Comparison of ENCODE assay signal across 8 mouse cellular contexts in the genomic region with DNA sequence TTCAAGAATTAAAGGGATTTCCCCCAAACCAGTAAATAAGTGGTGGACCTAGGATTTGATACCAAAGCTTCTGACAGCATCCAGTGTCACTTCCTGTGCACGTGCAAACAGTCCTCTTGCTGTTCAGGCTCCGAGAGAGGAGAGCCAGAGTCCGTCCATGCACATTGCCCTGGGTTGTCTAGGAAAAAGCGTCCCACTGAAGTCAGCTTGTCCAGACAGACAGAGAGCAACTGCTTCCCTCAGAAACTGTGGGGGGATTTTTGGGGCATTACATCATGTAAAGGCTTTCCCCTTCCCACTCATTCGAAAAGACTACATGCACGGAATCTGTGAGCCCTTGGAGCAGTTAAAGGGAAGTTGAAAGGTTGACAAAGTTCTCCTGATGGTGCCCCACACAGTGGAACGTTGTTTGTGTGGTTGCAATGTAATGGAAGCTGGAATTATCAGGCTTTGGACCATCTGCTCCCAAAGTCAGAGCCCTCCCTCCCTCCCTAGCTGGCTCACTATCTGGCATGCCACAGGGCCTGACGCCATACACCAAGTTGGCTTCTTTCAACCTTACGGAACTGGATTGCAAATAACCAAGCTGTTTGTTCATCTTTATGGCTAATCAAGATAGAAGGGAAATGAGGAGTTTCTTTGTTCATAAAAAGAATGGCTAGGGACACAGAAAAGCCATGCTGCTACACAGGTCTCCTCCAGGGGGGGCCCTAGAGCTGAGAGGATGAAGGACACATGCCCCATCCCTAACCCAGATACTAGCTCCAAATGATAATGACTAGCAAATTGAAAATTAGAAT. TPM values are rescaled to one million over a fixed set of nuclear protein-coding genes. Genes with fewer than 3 reads are reported as not detected.
A peak's percentile ranks its signal among the peaks of the same experiment; 100 is the strongest.
DNase-seq lines count a peak whose midpoint lies in the region; ATAC-seq and TF ChIP-seq lines count a peak whose summit lies in the region.

No protein-coding gene starts in this region.

- ATAC-seq in hindbrain, embryonic 11.5 days (ENCODE audit: low FRiP score): no peak
- ATAC-seq in hindbrain, embryonic 13.5 days (ENCODE audit: low FRiP score): no peak
- 0 out of 2 replicates have a peak, but pooled peaks have one; percentile 33 for ATAC-seq in intestine, embryonic 14.5 days (replicated peaks; ENCODE audit: low FRiP score, low TSS enrichment, low read depth)

- H3K27ac ChIP-seq in hindbrain, embryonic 11.5 days (ENCODE audit: low read depth, low read length): no peak overlapping the region
- no peak overlapping the region for H3K27ac ChIP-seq in hindbrain, embryonic 13.5 days
- H3K27ac ChIP-seq in ES-E14 (ENCODE audit: insufficient read depth, low read depth, low read length, poor library complexity, severe bottlenecking): no peak overlapping the region
- peak overlapping the region; percentile 4 for H3K27ac ChIP-seq in intestine, embryonic 14.5 days (ENCODE audit: low read depth)

- no peaks in the 10 kb centered on the region for H3K36me3 ChIP-seq in hindbrain, embryonic 11.5 days (ENCODE audit: control insufficient read depth, insufficient read depth, low read length)
- H3K36me3 ChIP-seq in hindbrain, embryonic 13.5 days: no peaks in the 10 kb centered on the region
- no peaks in the 10 kb centered on the region for H3K36me3 ChIP-seq in ES-E14 (ENCODE audit: control insufficient read depth, insufficient read depth, low read length, poor library complexity, severe bottlenecking)
- 0 out of 2 replicates have a peak, but pooled peaks cover 3% of the 10 kb centered on the region for H3K36me3 ChIP-seq in intestine, embryonic 14.5 days (ENCODE audit: control insufficient read depth, insufficient read depth, low read length)

- no peaks in the 10 kb centered on the region for H3K4me1 ChIP-seq in hindbrain, embryonic 11.5 days (replicated peaks; ENCODE audit: control insufficient read depth, insufficient read depth, low read length)
- no peaks in the 10 kb centered on the region for H3K4me1 ChIP-seq in hindbrain, embryonic 13.5 days (replicated peaks)
- H3K4me1 ChIP-seq in ES-E14 (ENCODE audit: control insufficient read depth in 2 of 2, insufficient read depth in 2 of 2, low read length in 2 of 2, poor library complexity in 1 of 2): no peaks in the 10 kb centered on the region
- H3K4me1 ChIP-seq in intestine, embryonic 14.5 days (replicated peaks; ENCODE audit: control insufficient read depth, insufficient read depth, low read length): peaks cover 34% of the 10 kb centered on the region

- WGBS in hindbrain, embryonic 11.5 days: 69% methylated on average over 9 of the region's 9 CpGs
- 64% methylated on average over 9 of the region's 9 CpGs for WGBS in hindbrain, embryonic 13.5 days
- WGBS in intestine, embryonic 14.5 days: 39% methylated on average over 9 of the region's 9 CpGs

- no peak overlapping the region for H3K4me3 ChIP-seq in hindbrain, embryonic 11.5 days (ENCODE audit: low read depth, low read length)
- H3K4me3 ChIP-seq in hindbrain, embryonic 13.5 days: no peak overlapping the region
- no peak overlapping the region for H3K4me3 ChIP-seq in ES-E14 (ENCODE audit: insufficient read depth in 1 of 2, low read depth in 1 of 2, low read length in 2 of 2, poor library complexity in 1 of 2, severe bottlenecking in 1 of 2)
- H3K4me3 ChIP-seq in intestine, embryonic 14.5 days (ENCODE audit: low read depth, low read length): no peak overlapping the region

- H3K27me3 ChIP-seq in hindbrain, embryonic 11.5 days (ENCODE audit: control insufficient read depth, insufficient read depth, low read length): no peaks in the 10 kb centered on the region
- no peaks in the 10 kb centered on the region for H3K27me3 ChIP-seq in hindbrain, embryonic 13.5 days
- no peaks in the 10 kb centered on the region for H3K27me3 ChIP-seq in intestine, embryonic 14.5 days (replicated peaks; ENCODE audit: control insufficient read depth, insufficient read depth, low read length)

- H3K9me3 ChIP-seq in hindbrain, embryonic 11.5 days (ENCODE audit: control insufficient read depth, low read length): no peaks in the 10 kb centered on the region
- no peaks in the 10 kb centered on the region for H3K9me3 ChIP-seq in hindbrain, embryonic 13.5 days
- no peaks in the 10 kb centered on the region for H3K9me3 ChIP-seq in ES-E14 (ENCODE audit: control insufficient read depth, insufficient read depth, low read depth, low read length)
- no peaks in the 10 kb centered on the region for H3K9me3 ChIP-seq in intestine, embryonic 14.5 days (ENCODE audit: control insufficient read depth, low read length)

- in situ Hi-C loops in ES-E14 (cut with MboI; ENCODE audit: low sequenced_read_pairs in 2 of 2, unreplicated experiment in 2 of 2): no loop called here

- no peak overlapping the region for H3K4me2 ChIP-seq in hindbrain, embryonic 11.5 days (replicated peaks; ENCODE audit: low read depth, low read length)
- no peak overlapping the region for H3K4me2 ChIP-seq in hindbrain, embryonic 13.5 days
- no peak overlapping the region for H3K4me2 ChIP-seq in intestine, embryonic 14.5 days (ENCODE audit: low read length)

- peak; percentile 52 for DNase-seq in hindbrain, embryonic 11.5 days (ENCODE audit: low spot score)
- DNase-seq in ES-E14 (ENCODE audit: low read depth, low spot score): peak; percentile 36
- DNase-seq in embryo, embryonic 10 days (ENCODE audit: low spot score): peak; percentile 49
- DNase-seq in intestine, embryonic 14.5 days (ENCODE audit: low spot score): peak; percentile 68
- peak; percentile 46 to 58 for DNase-seq in lung, adult 18-20 months
- peak; percentile 73 to 91 for DNase-seq in spleen, postnatal 4 days (ENCODE audit: low spot score in 2 of 2)
- no peak for DNase-seq in ovary, postnatal 10 days (ENCODE audit: low spot score)

- no peak overlapping the region for H3K9ac ChIP-seq in hindbrain, embryonic 11.5 days (ENCODE audit: low read depth, low read length)
- no peak overlapping the region for H3K9ac ChIP-seq in hindbrain, embryonic 13.5 days
- H3K9ac ChIP-seq in ES-E14 (ENCODE audit: insufficient read depth, low read depth, low read length, poor library complexity, severe bottlenecking): no peak overlapping the region
- no peak overlapping the region for H3K9ac ChIP-seq in intestine, embryonic 14.5 days (ENCODE audit: low read length)

TF ChIP-seq in ES-E14, 5 proteins besides CTCF, POLR2A, EP300 and RAD21:
- TF ChIP-seq MAFK (IDR thresholded peaks at IDR 0.05; ENCODE audit: insufficient read depth, low read depth, low read length): no peak
TF ChIP-seq in ES-E14: peak in this region for 0.

RNA-seq across cellular contexts. Expression of gene Wipf1, which starts 37.9 kb away (rescaled TPM):
- 9.2 and 9.7 TPM in 2 replicates for polyA plus RNA-seq in hindbrain, embryonic 11.5 days (2014; fragmentation: Nextera tagmentation; extraction: Ambion mirVana)
- 2.3 and 2.5 TPM in 2 replicates for polyA plus RNA-seq in hindbrain, embryonic 13.5 days (2015; fragmentation: Nextera tagmentation; extraction: Ambion mirVana)
- total RNA-seq in ES-E14 (2012; rRNA removed): 0.95 and 1.2 TPM in 2 replicates
- polyA plus RNA-seq in intestine, embryonic 14.5 days (2014; fragmentation: Nextera tagmentation; extraction: Ambion mirVana): 13.6 and 14.4 TPM in 2 replicates
